ENCODE assay signal across 29 mouse cellular contexts in genomic region chr10:95281996-95282395, GRCm38 (mm10). TPM values are rescaled to one million over a fixed set of nuclear protein-coding genes. Genes with fewer than 3 reads are reported as not detected.
DNase-seq lines count a peak whose midpoint lies in the region; ATAC-seq lines count a peak whose summit lies in the region.
"Had no signal": no experiment of that assay in that cellular context is flagged by ENCODE, and none has a peak within 500 bp of the region (broad histone marks: within the 10 kb centered on the region; RNA-seq: fewer than 3 reads in every experiment).

No protein-coding gene starts in this region.

- no peak overlapping the region for H3K27ac ChIP-seq in intestine, embryonic 15.5 days
- no peak overlapping the region for H3K27ac ChIP-seq in intestine, embryonic 16.5 days (ENCODE audit: low read length)
- H3K27ac ChIP-seq in kidney, embryonic 15.5 days, result 0 out of 2 replicates have a peak overlapping the region, but pooled peaks have one; percentile 6
- H3K27ac ChIP-seq: embryonic facial prominence, embryonic 13.5 days; forebrain, embryonic 10.5 days; forebrain, embryonic 13.5 days; gastrocnemius, adult 2 months; heart, adult 2 months; heart, embryonic 10.5 days; heart, embryonic 13.5 days; hindbrain, embryonic 12.5 days; hindbrain, embryonic 15.5 days had no signal

- peak; percentile 31; the same call in 1 of the 2 replicates for ATAC-seq in intestine, embryonic 15.5 days
- no peak for ATAC-seq in intestine, embryonic 16.5 days
- ATAC-seq in kidney, embryonic 15.5 days (replicated peaks; ENCODE audit: low FRiP score), result no peak
- ATAC-seq: forebrain, embryonic 13.5 days; forebrain, embryonic 16.5 days; Patski had no signal

- no peak overlapping the region for H3K9ac ChIP-seq in intestine, embryonic 15.5 days
- no peak overlapping the region for H3K9ac ChIP-seq in intestine, embryonic 16.5 days (ENCODE audit: low read depth, low read length)
- no peak overlapping the region for H3K9ac ChIP-seq in kidney, embryonic 15.5 days
- H3K9ac ChIP-seq: embryonic facial prominence, embryonic 13.5 days; forebrain, embryonic 13.5 days; heart, embryonic 13.5 days; hindbrain, embryonic 12.5 days; hindbrain, embryonic 15.5 days had no signal

- H3K27me3 ChIP-seq in intestine, embryonic 15.5 days (replicated peaks), result no peaks in the 10 kb centered on the region
- H3K27me3 ChIP-seq in intestine, embryonic 16.5 days (replicated peaks; ENCODE audit: control insufficient read depth, insufficient read depth, low read length), result no peaks in the 10 kb centered on the region
- H3K27me3 ChIP-seq in kidney, embryonic 15.5 days, result no peaks in the 10 kb centered on the region
- H3K27me3 ChIP-seq: CH12.LX; embryonic facial prominence, embryonic 13.5 days; forebrain, embryonic 13.5 days; heart, embryonic 13.5 days; hindbrain, embryonic 12.5 days; hindbrain, embryonic 15.5 days; Patski had no signal

- H3K4me1 ChIP-seq in intestine, embryonic 15.5 days (replicated peaks), result no peaks in the 10 kb centered on the region
- no peaks in the 10 kb centered on the region for H3K4me1 ChIP-seq in intestine, embryonic 16.5 days (ENCODE audit: control insufficient read depth, insufficient read depth, low read length)
- H3K4me1 ChIP-seq in kidney, embryonic 15.5 days, result no peaks in the 10 kb centered on the region
- H3K4me1 ChIP-seq: embryonic facial prominence, embryonic 13.5 days; forebrain, embryonic 13.5 days; hindbrain, embryonic 12.5 days; hindbrain, embryonic 15.5 days had no signal

- H3K4me3 ChIP-seq in intestine, embryonic 15.5 days (replicated peaks), result no peak overlapping the region
- H3K4me3 ChIP-seq in intestine, embryonic 16.5 days (ENCODE audit: low read length), result no peak overlapping the region
- H3K4me3 ChIP-seq in kidney, embryonic 15.5 days (replicated peaks), result no peak overlapping the region
- H3K4me3 ChIP-seq: embryonic facial prominence, embryonic 13.5 days; erythroblast, embryonic 14.5 days; forebrain, embryonic 10.5 days; forebrain, embryonic 13.5 days; gastrocnemius, adult 2 months; heart, adult 2 months; heart, embryonic 10.5 days; heart, embryonic 13.5 days; hindbrain, embryonic 12.5 days; hindbrain, embryonic 15.5 days had no signal

- no peaks in the 10 kb centered on the region for H3K9me3 ChIP-seq in intestine, embryonic 15.5 days
- H3K9me3 ChIP-seq in intestine, embryonic 16.5 days (ENCODE audit: control insufficient read depth, low read length), result no peaks in the 10 kb centered on the region
- H3K9me3 ChIP-seq in kidney, embryonic 15.5 days (replicated peaks), result no peaks in the 10 kb centered on the region
- H3K9me3 ChIP-seq: embryonic facial prominence, embryonic 13.5 days; forebrain, embryonic 10.5 days; forebrain, embryonic 13.5 days; G1E; heart, embryonic 10.5 days; heart, embryonic 13.5 days; hindbrain, embryonic 12.5 days; hindbrain, embryonic 15.5 days had no signal

- no peak for DNase-seq in kidney, adult 8-10 months
- DNase-seq in fat pad, adult 2 months (ENCODE audit: extremely low read depth, low read depth, low spot score), result peak; percentile 31
- DNase-seq in lung, postnatal 36 days, result no peak
- DNase-seq in frontal cortex, adult 2 months (ENCODE audit: extremely low spot score in 1 of 2, low spot score in 1 of 2), result no peak
- DNase-seq: adrenal gland, postnatal 10 days; adrenal gland, postnatal 36 days; B cell, adult 2 months; cerebellum, adult 18-20 months; cerebellum, adult 9-10 months; cerebellum, postnatal 14 days; gastrocnemius, adult 2 months; gastrocnemius, postnatal 14 days; heart, adult 2 months; heart, postnatal 14 days had no signal

- no peaks in the 10 kb centered on the region for H3K36me3 ChIP-seq in intestine, embryonic 15.5 days
- no peaks in the 10 kb centered on the region for H3K36me3 ChIP-seq in intestine, embryonic 16.5 days (ENCODE audit: control insufficient read depth, insufficient read depth, low read length)
- no peaks in the 10 kb centered on the region for H3K36me3 ChIP-seq in kidney, embryonic 15.5 days
- H3K36me3 ChIP-seq: embryonic facial prominence, embryonic 13.5 days; forebrain, embryonic 10.5 days; heart, embryonic 13.5 days; hindbrain, embryonic 12.5 days; hindbrain, embryonic 15.5 days had no signal

- WGBS in intestine, embryonic 15.5 days, result 95% methylated on average over 3 of the region's 3 CpGs
- 88% methylated on average over 3 of the region's 3 CpGs for WGBS in intestine, embryonic 16.5 days
- WGBS in kidney, embryonic 15.5 days, result 89% methylated on average over 3 of the region's 3 CpGs

- H3K4me2 ChIP-seq in intestine, embryonic 15.5 days (replicated peaks), result no peak overlapping the region
- no peak overlapping the region for H3K4me2 ChIP-seq in intestine, embryonic 16.5 days (ENCODE audit: low read depth, low read length)
- H3K4me2 ChIP-seq in kidney, embryonic 15.5 days, result no peak overlapping the region
- H3K4me2 ChIP-seq: embryonic facial prominence, embryonic 13.5 days; forebrain, embryonic 13.5 days; heart, embryonic 13.5 days; hindbrain, embryonic 12.5 days; hindbrain, embryonic 15.5 days had no signal

RNA-seq across cellular contexts. Expression of gene Cradd, which starts 41.9 kb away (rescaled TPM):
- 10.8 and 11.2 TPM in 2 replicates for polyA plus RNA-seq in intestine, embryonic 15.5 days (2015; fragmentation: Nextera tagmentation; extraction: Ambion mirVana)
- 11.6 and 11.8 TPM in 2 replicates for polyA plus RNA-seq in intestine, embryonic 16.5 days (2015; fragmentation: Nextera tagmentation; extraction: Ambion mirVana)
- 7.7 and 9.3 TPM in 2 replicates for polyA plus RNA-seq in kidney, embryonic 15.5 days (2015; fragmentation: Nextera tagmentation; extraction: Ambion mirVana)
- polyA plus RNA-seq in frontal cortex, adult 2 months (2012; rRNA removed), result 7.1 and 8.6 TPM in 2 replicates
